Mouse (Mus musculus) heart, postnatal 36 days (tissue): Measurements from ENCODE around the gene Tmem45a. TPM values are rescaled to one million over a fixed set of nuclear protein-coding genes. Genes with fewer than 3 reads are reported as not detected.
A peak's percentile ranks its signal among the peaks of the same experiment; 100 is the strongest.

Experiments
- DNase-seq, 2 experiments: peaks; one replicate each; pipeline ENCODE4 v3.0.0; 2021 to 2022
- intact Hi-C: fragments of 180-260 bp; cut with DNase I; formaldehyde crosslinking; loops from one replicate; pipeline ENCODE4 v1.15.1; 2025
- total RNA-seq, 2 experiments: library from RNA; stranded (reverse); gene quantifications; 2 replicates each; pipeline ENCODE4 v1.2.3; 2021

Tmem45a gene
- total RNA-seq, 2 experiments from 2014 or later: 2.3 to 3.5 TPM

- intact Hi-C loops: loop anchor here (1.0 kb wide), 1 partner anchor 120 kb away; no protein-coding TSS in a partner anchor
- DNase-seq: no peak
These were observed 86.4 kb downstream of the Tmem45a start for GRCm38 (mm10) chr16:56799541-56800029.

GRCm38 (mm10) chr16:56798873-56799272 is 87.1 kb downstream of the Tmem45a start:
- intact Hi-C loops: no loop called here

DNA sequence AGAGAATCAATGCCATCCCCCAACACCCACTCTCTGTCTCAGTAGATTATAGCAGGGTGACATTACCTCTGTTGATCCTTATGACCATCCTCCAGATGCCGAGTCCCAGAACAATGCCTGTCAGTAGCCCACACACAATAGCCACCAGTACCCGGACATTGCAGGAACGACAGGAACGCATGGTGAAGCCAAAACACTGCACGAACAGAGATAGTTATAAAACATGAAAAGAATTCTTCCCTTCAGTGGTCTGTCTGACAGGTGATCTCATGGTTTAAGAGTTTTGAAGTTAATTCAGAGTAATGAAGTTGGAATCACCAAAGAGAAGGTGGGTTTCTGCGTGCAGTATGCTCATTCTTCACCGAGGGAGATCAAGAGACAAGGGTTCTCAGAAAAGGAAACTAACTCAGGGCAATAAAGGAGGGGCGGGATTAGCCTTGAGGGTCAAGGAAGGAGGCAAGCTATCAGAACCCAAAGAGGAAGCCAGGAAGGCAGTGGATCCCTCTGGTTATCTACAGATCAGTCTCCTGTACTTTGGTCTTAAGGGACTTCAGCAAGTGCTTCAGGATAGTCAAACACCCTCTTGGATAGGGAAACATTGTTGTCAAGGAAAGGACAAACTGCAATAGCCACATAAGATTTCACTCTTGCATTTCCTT is 90.4 kb downstream of the Tmem45a start, which contains the start of gene Adgrg7:
Gene Adgrg7 (minus strand): TSS at position 375 of the 659 bp plus-strand sequence.
- intact Hi-C loops: no loop called here
- DNase-seq: no peak

More at GRCm38 (mm10) chr16:56798873-56799272, 87.1 kb downstream of the Tmem45a start:
- no peak for DNase-seq

GRCm38 (mm10) chr16:56794383-56795144 is 91.4 kb downstream of the Tmem45a start:
- DNase-seq: no peak
- intact Hi-C loops: no loop called here

DNA sequence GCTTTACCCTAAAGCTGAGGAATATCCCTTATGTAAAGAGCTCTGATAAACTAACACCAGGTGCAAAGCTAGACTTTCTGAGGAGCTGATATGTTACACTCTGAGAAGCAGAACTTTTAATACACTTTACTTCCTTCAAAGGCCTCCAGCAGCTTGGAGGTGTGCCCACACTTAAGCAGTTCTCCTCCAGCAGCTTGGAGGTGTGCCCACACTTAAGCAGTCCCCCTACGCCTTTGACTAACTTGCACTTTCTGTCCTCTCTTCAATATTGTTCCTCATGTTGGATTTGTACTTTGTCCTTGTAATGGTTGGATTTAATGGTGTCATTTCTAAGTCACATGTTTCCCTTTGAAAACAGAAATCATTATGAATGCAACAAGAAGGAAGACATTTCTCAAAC is 92.2 kb downstream of the Tmem45a start:
- no peak for DNase-seq
- intact Hi-C loops: no loop called here

DNA sequence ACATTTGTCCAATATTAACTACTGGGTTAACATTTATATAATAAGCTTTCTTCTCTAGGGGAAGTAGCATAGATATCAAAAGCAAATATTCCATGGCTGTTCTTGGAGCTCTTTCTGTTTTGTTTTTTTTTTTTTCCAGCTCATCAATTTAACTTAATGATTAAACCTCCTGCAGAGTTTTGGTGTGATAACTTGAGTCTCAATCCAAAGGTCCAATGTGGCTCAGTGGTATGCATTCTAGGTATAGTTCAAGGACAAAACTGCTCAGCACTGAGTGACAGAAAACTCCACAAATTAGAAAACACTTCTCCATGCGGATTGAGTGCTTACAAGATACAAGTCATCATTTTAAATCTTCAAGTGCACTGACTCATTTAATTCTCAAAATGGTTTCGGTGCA is 100.0 kb downstream of the Tmem45a start:
- intact Hi-C loops: no loop called here
- no peak for DNase-seq

GRCm38 (mm10) chr16:56771163-56772105 is 114.5 kb downstream of the Tmem45a start:
- DNase-seq: peak; percentile 13 to 35

More at GRCm38 (mm10) chr16:56771163-56772105, 114.5 kb downstream of the Tmem45a start:
- intact Hi-C loops: loop anchor here (1.0 to 5.0 kb wide), 3 partner anchors 149 to 396 kb away; partner anchors contain the start of gene Nit2

Other genes with a start within 250 kb of the Tmem45a start
- 10 to 100 TPM; 46.7 to 48.7 TPM for gene Tfg, start 168.7 kb downstream of the Tmem45a start, total RNA-seq
- under 1 TPM in 1 of 2 experiments, not detected in 1; 0.08 TPM for gene Adgrg7, start 90.3 kb downstream of the Tmem45a start, total RNA-seq
- not detected for gene Lnp1, start 41.9 kb upstream of the Tmem45a start, total RNA-seq
- not detected for gene Tmem45a2, start 185.2 kb upstream of the Tmem45a start, total RNA-seq
- gene Tomm70a, start 235.5 kb upstream of the Tmem45a start, total RNA-seq: 10 to 100 TPM; 41.2 to 41.3 TPM